Mouse (Mus musculus) myocyte (in vitro differentiated cells): ENCODE measurements around the gene Cypt3. TPM values are rescaled to one million over a fixed set of nuclear protein-coding genes. Genes with fewer than 3 reads are reported as not detected.

Source experiments
- H3K27me3 ChIP-seq: one replicate; pipeline ENCODE4 v1.6.1; 2011; ENCODE audit not compliant: control insufficient read depth, insufficient read depth, insufficient read length
- H3K36me3 ChIP-seq: one replicate; pipeline ENCODE4 v1.6.1; 2011; ENCODE audit not compliant: control insufficient read depth, insufficient read depth
- H3K4me2 ChIP-seq: one replicate; pipeline ENCODE4 v1.6.1; 2011; ENCODE audit warnings: low read depth, control low read depth
- H3K4me3 ChIP-seq: one replicate; pipeline ENCODE4 v1.5.1; 2011; ENCODE audit warnings: mild to moderate bottlenecking, control low read depth, moderate library complexity
- H3K79me2 ChIP-seq: one replicate; pipeline ENCODE4 v1.6.1; 2011; ENCODE audit not compliant: control insufficient read depth, insufficient read depth
- H3ac ChIP-seq: one replicate; pipeline ENCODE4 v1.6.1; 2011; ENCODE audit not compliant: control insufficient read depth, insufficient read length
- CEBPB ChIP-seq: IDR thresholded peaks from 2 replicates; pipeline ENCODE4 v1.6.1; 2011; ENCODE audit warnings: mild to moderate bottlenecking, moderate library complexity; ENCODE audit not compliant: poor library complexity, insufficient read depth, severe bottlenecking
- E2F4 ChIP-seq: IDR thresholded peaks from one replicate; pipeline ENCODE4 v1.6.1; 2011; ENCODE audit warnings: mild to moderate bottlenecking, control low read depth, moderate library complexity; ENCODE audit not compliant: insufficient read depth
- MAX ChIP-seq: IDR thresholded peaks from one replicate; pipeline ENCODE4 v1.6.1; 2011; ENCODE audit warnings: low read depth, mild to moderate bottlenecking, control low read depth
- MYOD1 ChIP-seq, 3 experiments: IDR thresholded peaks; one replicate each; pipeline ENCODE4 v1.6.1; 2011; ENCODE audit warnings: control low read depth in 2 of 3, low read depth in 2 of 3, mild to moderate bottlenecking in 2 of 3, moderate library complexity in 1 of 3; ENCODE audit not compliant: insufficient read length in 2 of 3, control insufficient read depth in 1 of 3
- MYOG ChIP-seq, 3 experiments: IDR thresholded peaks; one replicate each; pipeline ENCODE4 v1.6.1; 2011; ENCODE audit warnings: control low read depth in 2 of 3, low read depth in 2 of 3, mild to moderate bottlenecking in 2 of 3; ENCODE audit not compliant: insufficient read length in 2 of 3, control insufficient read depth in 1 of 3, insufficient read depth in 1 of 3
- POLR2A ChIP-seq: IDR thresholded peaks from one replicate; pipeline ENCODE4 v1.6.1; 2011; ENCODE audit warnings: low read depth, mild to moderate bottlenecking, control low read depth, moderate library complexity; ENCODE audit not compliant: insufficient read length
- POLR2AphosphoS2 ChIP-seq: IDR thresholded peaks from one replicate; pipeline ENCODE4 v1.6.1; 2011; ENCODE audit warnings: low read depth, control low read depth; ENCODE audit not compliant: insufficient read length
- REST ChIP-seq: IDR thresholded peaks from one replicate; pipeline ENCODE4 v1.6.1; 2011; ENCODE audit warnings: mild to moderate bottlenecking, control low read depth, moderate library complexity; ENCODE audit not compliant: insufficient read depth, insufficient read length
- SRF ChIP-seq: IDR thresholded peaks from one replicate; pipeline ENCODE4 v1.6.1; 2011; ENCODE audit warnings: low read depth; ENCODE audit not compliant: control insufficient read depth, insufficient read length
- TCF12 ChIP-seq: IDR thresholded peaks from one replicate; pipeline ENCODE4 v1.6.1; 2011; ENCODE audit warnings: mild to moderate bottlenecking, control low read depth; ENCODE audit not compliant: poor library complexity, insufficient read depth, severe bottlenecking
- TCF3 ChIP-seq: IDR thresholded peaks from one replicate; pipeline ENCODE4 v1.6.1; 2011; ENCODE audit warnings: low read depth, control low read depth; ENCODE audit not compliant: insufficient read length
- USF1 ChIP-seq: IDR thresholded peaks from one replicate; pipeline ENCODE4 v1.6.1; 2011; ENCODE audit warnings: low read depth, mild to moderate bottlenecking, control low read depth, moderate library complexity
- polyA plus RNA-seq: library from polyadenylated mRNA; unstranded; fragments of >200 nt; fragmentation: generic; extraction: Trizol; gene quantifications from one replicate; pipeline ENCODE4 v1.2.1, GENCODE M21; 2012; ENCODE audit warnings: missing spikeins

The Cypt3 gene
- polyA plus RNA-seq: not detected

- H3K79me2 ChIP-seq: no peaks in the 10 kb centered on the region
- no peaks in the 10 kb centered on the region for H3K27me3 ChIP-seq
- no peak within 1 kb of the TSS for H3ac ChIP-seq
- H3K4me3 ChIP-seq: no peak within 1 kb of the TSS
- H3K36me3 ChIP-seq: no peaks in the 10 kb centered on the region
- H3K4me2 ChIP-seq: no peak within 1 kb of the TSS
- TF ChIP-seq CEBPB: no peak
- no peak for TF ChIP-seq REST
These were observed at the start of gene Cypt3 for GRCm38 (mm10) chrX:153558293-153558692. Gene Cypt3, plus strand, starts transcription at chrX:153558593.

DNA sequence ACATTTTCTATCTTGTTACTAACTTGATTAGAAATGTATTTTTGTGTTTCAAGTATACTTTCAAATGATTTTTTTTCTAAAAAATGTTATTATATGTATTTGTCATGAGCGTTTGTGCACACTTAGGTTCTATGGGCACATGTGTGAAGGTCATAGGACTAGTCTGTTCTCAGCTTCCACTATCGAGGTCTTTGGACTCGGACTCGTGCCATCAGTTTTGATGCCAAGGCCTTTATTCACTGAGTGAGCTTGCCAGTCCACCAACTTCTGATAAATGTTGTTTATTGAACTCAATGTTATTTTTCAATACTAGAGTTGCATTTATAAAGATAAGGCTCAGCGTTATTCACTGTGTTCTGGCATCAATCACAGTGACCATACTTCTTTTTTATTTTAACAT lies 42.9 kb upstream of the Cypt3 start:
- TF ChIP-seq MAX: no peak
- TF ChIP-seq TCF3: no peak
- TF ChIP-seq E2F4: no peak
- no peak for TF ChIP-seq USF1
- TF ChIP-seq REST: no peak
- TF ChIP-seq TCF12: no peak
- no peak for TF ChIP-seq MYOG (IDR thresholded peaks at IDR 0.05; ENCODE audit: control insufficient read depth in 1 of 3, insufficient read depth in 1 of 3, insufficient read length in 2 of 3, low read depth in 2 of 3)
- TF ChIP-seq CEBPB: no peak
- no peak for TF ChIP-seq POLR2A
- no peak for TF ChIP-seq POLR2AphosphoS2
- TF ChIP-seq MYOD1 (IDR thresholded peaks at IDR 0.05; ENCODE audit: control insufficient read depth in 1 of 3, insufficient read length in 2 of 3, low read depth in 2 of 3): no peak
- no peak for TF ChIP-seq SRF
- Histone ChIP-seq H3K27me3 (no peaks in the 10 kb centered on the region), H3K4me2 (no peak overlapping the region), H3K79me2 (no peaks in the 10 kb centered on the region), H3ac (no peak overlapping the region), H3K4me3 (no peak overlapping the region), H3K36me3 (no peaks in the 10 kb centered on the region)

DNA sequence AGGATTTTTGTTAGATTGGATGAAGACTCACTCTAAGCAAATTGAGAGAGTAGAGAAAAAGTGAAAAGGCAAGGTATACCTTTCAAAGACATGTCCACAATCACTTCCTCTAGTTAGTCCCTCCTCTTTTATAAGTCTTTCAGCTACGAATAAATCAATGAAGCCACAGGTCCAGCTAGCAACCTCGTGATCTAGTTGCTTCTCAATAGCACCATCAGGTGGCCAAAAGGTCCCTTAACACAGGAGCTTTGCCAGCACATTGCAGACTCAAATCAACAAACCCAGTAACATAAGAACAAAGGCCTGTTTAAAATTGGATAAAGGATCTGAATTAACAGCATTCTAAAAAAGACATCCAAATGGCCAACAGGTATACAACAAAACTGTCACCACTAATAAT lies 30.0 kb upstream of the Cypt3 start:
- Histone ChIP-seq H3K27me3 (no peaks in the 10 kb centered on the region), H3K36me3 (no peaks in the 10 kb centered on the region), H3ac (no peak overlapping the region), H3K4me3 (no peak overlapping the region), H3K79me2 (no peaks in the 10 kb centered on the region), H3K4me2 (no peak overlapping the region)
- TF ChIP-seq CEBPB: no peak
- TF ChIP-seq POLR2AphosphoS2: no peak
- no peak for TF ChIP-seq MAX
- no peak for TF ChIP-seq USF1
- TF ChIP-seq REST: no peak
- TF ChIP-seq POLR2A: no peak
- TF ChIP-seq E2F4: no peak
- no peak for TF ChIP-seq MYOG (IDR thresholded peaks at IDR 0.05; ENCODE audit: control insufficient read depth in 1 of 3, insufficient read depth in 1 of 3, insufficient read length in 2 of 3, low read depth in 2 of 3)

DNA sequence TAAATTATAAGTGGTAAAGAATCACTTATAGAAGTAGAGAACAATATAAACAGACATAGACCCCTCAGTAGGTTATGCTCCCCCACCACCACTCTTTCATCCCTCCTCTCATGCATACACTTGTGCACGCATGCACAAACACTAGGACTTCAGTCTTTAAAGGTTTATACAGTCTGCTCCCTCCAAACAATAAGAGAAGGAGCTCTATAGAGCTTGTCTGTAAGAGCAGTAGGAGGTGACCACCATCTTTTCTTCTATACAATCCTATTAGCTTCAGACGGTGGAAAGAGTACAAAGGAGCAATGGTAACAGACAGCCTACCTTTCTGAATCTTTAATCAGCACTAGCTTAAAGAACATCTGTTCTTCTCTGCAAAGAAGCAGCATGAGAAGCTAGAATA lies 1.8 kb upstream of the Cypt3 start:
- no peaks in the 10 kb centered on the region for H3K36me3 ChIP-seq
- TF ChIP-seq MAX (no peak), CEBPB (no peak), POLR2A (no peak), MYOD1 (IDR thresholded peaks at IDR 0.05; ENCODE audit: control insufficient read depth in 1 of 3, insufficient read length in 2 of 3, low read depth in 2 of 3) (no peak)

DNA sequence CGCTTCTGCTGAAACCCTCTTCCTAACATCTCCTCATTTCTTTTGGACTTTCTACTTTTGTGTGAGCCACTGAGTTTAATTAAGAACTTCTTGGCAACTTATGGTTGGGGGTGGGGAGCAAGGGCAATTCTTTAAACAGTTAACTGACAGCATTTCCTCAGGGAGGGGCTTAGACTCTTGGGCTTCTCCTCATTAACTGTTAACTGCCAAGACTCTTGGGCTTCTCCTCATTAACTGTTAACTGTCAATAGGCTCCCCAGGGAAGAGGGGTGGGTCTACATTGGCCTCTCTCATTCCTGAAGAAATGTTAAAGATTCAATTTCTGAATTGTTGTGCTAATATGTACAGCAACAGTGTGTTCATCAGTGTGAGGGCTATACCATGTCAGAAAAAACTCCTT lies 6.3 kb downstream of the Cypt3 start:
- H3K79me2 ChIP-seq: no peaks in the 10 kb centered on the region
- no peak overlapping the region for H3K4me2 ChIP-seq
- no peak overlapping the region for H3K4me3 ChIP-seq
- TF ChIP-seq MYOG (IDR thresholded peaks at IDR 0.05; ENCODE audit: control insufficient read depth in 1 of 3, insufficient read depth in 1 of 3, insufficient read length in 2 of 3, low read depth in 2 of 3): no peak
- TF ChIP-seq TCF12: no peak
- TF ChIP-seq MAX: no peak
- no peak for TF ChIP-seq POLR2AphosphoS2
- TF ChIP-seq POLR2A: no peak
- TF ChIP-seq MYOD1 (IDR thresholded peaks at IDR 0.05; ENCODE audit: control insufficient read depth in 1 of 3, insufficient read length in 2 of 3, low read depth in 2 of 3): no peak
- no peak for TF ChIP-seq REST
- no peak for TF ChIP-seq E2F4
- no peak for TF ChIP-seq SRF
- no peak for TF ChIP-seq USF1
- no peak for TF ChIP-seq TCF3
- TF ChIP-seq CEBPB: no peak
- no peaks in the 10 kb centered on the region for H3K36me3 ChIP-seq
- no peaks in the 10 kb centered on the region for H3K27me3 ChIP-seq
- H3ac ChIP-seq: no peak overlapping the region

More for the DNA sequence above, 1.8 kb upstream of the Cypt3 start:
- no peaks in the 10 kb centered on the region for H3K79me2 ChIP-seq
- H3K27me3 ChIP-seq: no peaks in the 10 kb centered on the region
- H3ac ChIP-seq: no peak overlapping the region
- H3K4me2 ChIP-seq: no peak overlapping the region
- H3K4me3 ChIP-seq: no peak overlapping the region

DNA sequence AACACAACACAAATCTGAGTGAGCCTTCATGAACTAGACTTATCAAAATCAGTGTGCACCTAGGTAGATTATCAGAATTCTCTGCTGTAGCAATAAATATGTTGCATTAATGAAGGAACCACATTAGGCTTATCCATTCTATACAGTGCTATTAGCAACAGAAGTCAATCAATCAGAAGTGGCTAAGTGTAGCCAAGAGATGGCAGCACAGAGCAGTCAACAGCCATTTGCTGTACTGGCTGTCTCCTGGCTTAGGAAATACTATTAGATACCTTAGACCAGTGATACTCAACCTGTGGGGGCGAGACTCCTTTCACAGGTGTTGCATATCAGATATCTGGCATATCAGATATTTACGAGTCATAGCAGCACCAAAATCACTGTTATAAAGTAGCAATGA lies 41.2 kb downstream of the Cypt3 start:
- no peaks in the 10 kb centered on the region for H3K36me3 ChIP-seq
- H3K79me2 ChIP-seq: no peaks in the 10 kb centered on the region
- no peaks in the 10 kb centered on the region for H3K27me3 ChIP-seq
- no peak for TF ChIP-seq REST
- no peak for TF ChIP-seq CEBPB
- no peak for TF ChIP-seq MAX
- no peak for TF ChIP-seq SRF
- no peak for TF ChIP-seq MYOG (IDR thresholded peaks at IDR 0.05; ENCODE audit: control insufficient read depth in 1 of 3, insufficient read depth in 1 of 3, insufficient read length in 2 of 3, low read depth in 2 of 3)
- no peak for TF ChIP-seq USF1
- no peak for TF ChIP-seq E2F4
- no peak for TF ChIP-seq TCF12
- no peak for TF ChIP-seq POLR2AphosphoS2
- H3ac ChIP-seq: no peak overlapping the region
- no peak overlapping the region for H3K4me3 ChIP-seq
- no peak overlapping the region for H3K4me2 ChIP-seq
